Mouse (Mus musculus) embryonic facial prominence, embryonic 11.5 days (tissue): ENCODE data around the gene Fer1l4. TPM values are rescaled to one million over a fixed set of nuclear protein-coding genes. Genes with fewer than 3 reads are reported as not detected.

ENCODE experiments used
- ATAC-seq: fragments of 200-750 bp; cut with Nextera tagmentation; replicated peaks from 2 replicates; pipeline ENCODE4 v1.8.0; 2017; ENCODE audit warnings: low read depth; ENCODE audit not compliant: insufficient number of reproducible peaks, low FRiP score, low TSS enrichment
- DNase-seq: peaks from one replicate; pipeline ENCODE4 v3.0.0-alpha.2; 2015; ENCODE audit warnings: low spot score
- H3K27ac ChIP-seq: fragments of 300-500 bp; sonication (generic); replicated peaks from 2 replicates; pipeline ENCODE4 v1.5.1; 2014; ENCODE audit warnings: mild to moderate bottlenecking, low read depth, low read length, control low read depth
- H3K27me3 ChIP-seq: fragments of 300-500 bp; sonication (generic); 2 replicates; pipeline ENCODE4 v1.6.1; 2014; ENCODE audit warnings: mild to moderate bottlenecking, low read length, moderate library complexity, mixed read lengths; ENCODE audit not compliant: control insufficient read depth, insufficient read depth
- H3K36me3 ChIP-seq: fragments of 300-500 bp; sonication (generic); replicated peaks from 2 replicates; pipeline ENCODE4 v1.6.1; 2014; ENCODE audit warnings: low read depth, mild to moderate bottlenecking, low read length, moderate library complexity, mixed read lengths; ENCODE audit not compliant: control insufficient read depth, insufficient read depth
- H3K4me1 ChIP-seq: fragments of 300-500 bp; sonication (generic); 2 replicates; pipeline ENCODE4 v1.6.1; 2014; ENCODE audit warnings: low read length, mixed read lengths; ENCODE audit not compliant: control insufficient read depth, insufficient read depth
- H3K4me2 ChIP-seq: fragments of 300-500 bp; sonication (generic); 2 replicates; pipeline ENCODE4 v1.6.1; 2014; ENCODE audit warnings: low read depth, mild to moderate bottlenecking, control low read depth, low read length, moderate library complexity
- H3K4me3 ChIP-seq: fragments of 300-500 bp; sonication (generic); 2 replicates; pipeline ENCODE4 v1.5.1; 2014; ENCODE audit warnings: low read depth, low read length, control low read depth
- H3K9ac ChIP-seq: fragments of 300-500 bp; sonication (generic); replicated peaks from 2 replicates; pipeline ENCODE4 v1.6.1; 2014; ENCODE audit warnings: mild to moderate bottlenecking, control low read depth, low read length
- H3K9me3 ChIP-seq: fragments of 300-500 bp; sonication (generic); replicated peaks from 2 replicates; pipeline ENCODE4 v1.6.1; 2016; ENCODE audit warnings: mild to moderate bottlenecking, low read length, inconsistent platforms, mixed read lengths; ENCODE audit not compliant: control insufficient read depth
- WGBS: fragments of 180-500 bp; shearing (Covaris S2); extraction: QIAGEN DNeasy Blood & Tissue Kit; methylation state at CpG from one replicate; pipeline ENCODE4 v1.1.7; 2014; 5-methylcytosine and 5-hydroxymethylcytosine counted together
- polyA plus RNA-seq: library from polyadenylated mRNA; unstranded; fragments of >200 nt; fragmentation: Nextera tagmentation; extraction: Ambion mirVana; gene quantifications from 2 replicates; pipeline ENCODE4 v1.2.1, GENCODE M21; 2014

The Fer1l4 gene
- 0.10 TPM in 1 of 2 replicates, not detected in the other for polyA plus RNA-seq

DNA sequence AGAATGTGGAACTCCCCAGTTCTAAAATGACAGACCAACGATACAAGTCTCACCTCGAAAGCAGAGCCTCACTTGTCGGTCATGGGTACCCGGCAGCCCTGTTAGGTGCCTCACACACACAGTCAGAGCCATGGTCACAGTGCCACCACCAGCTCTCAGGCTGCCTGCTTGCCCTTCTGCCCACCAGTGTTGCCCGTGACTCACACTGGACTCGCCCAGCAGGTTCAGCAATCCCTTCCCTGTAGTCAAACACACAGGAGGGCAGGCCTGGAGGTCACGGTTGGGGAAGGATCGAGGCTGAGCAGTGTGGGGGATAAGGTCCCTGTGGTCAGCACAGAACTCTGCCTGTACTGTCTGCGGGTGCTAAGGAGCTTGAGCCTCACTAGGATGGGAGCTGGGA, at the start of gene Fer1l4:
Gene Fer1l4 (minus strand): TSS at position 132 of the 400 bp plus-strand sequence.
- H3K27me3 ChIP-seq = no peaks in the 10 kb centered on the region
- H3K4me1 ChIP-seq = no peaks in the 10 kb centered on the region
- WGBS = 82% methylated on average over 9 of the region's 9 CpGs
- no peak within 1 kb of the TSS for H3K9ac ChIP-seq
- H3K27ac ChIP-seq = no peak within 1 kb of the TSS
- no peak within 1 kb of the TSS for H3K4me2 ChIP-seq
- ATAC-seq (no peak), DNase-seq (no peak)
- H3K36me3 ChIP-seq = no peaks in the 10 kb centered on the region
- no peak within 1 kb of the TSS for H3K4me3 ChIP-seq
- no peaks in the 10 kb centered on the region for H3K9me3 ChIP-seq

DNA sequence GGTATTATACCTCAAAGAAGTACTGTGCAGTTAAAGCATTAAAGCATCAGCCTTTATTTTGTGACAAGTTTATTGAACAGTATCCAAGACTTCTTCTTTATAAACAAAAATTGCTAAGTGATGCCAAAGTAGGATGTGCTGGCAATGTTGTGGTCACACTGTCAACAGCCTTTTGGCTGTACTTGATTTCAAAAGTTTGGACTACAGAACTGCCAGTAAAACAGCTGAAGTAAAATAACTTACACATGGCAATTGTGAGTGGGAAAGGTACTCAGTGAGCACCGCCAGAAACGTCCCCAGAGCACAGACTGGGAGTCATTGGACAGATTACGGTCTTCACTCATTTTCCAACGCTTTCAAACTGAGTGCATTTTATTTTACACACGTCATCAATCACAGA, 39.2 kb upstream of the Fer1l4 start:
- Histone ChIP-seq H3K4me1 (no peaks in the 10 kb centered on the region), H3K4me3 (no peak overlapping the region), H3K9me3 (no peaks in the 10 kb centered on the region), H3K4me2 (no peak overlapping the region), H3K36me3 (peaks cover 3% of the 10 kb centered on the region), H3K27ac (no peak overlapping the region), H3K9ac (no peak overlapping the region), H3K27me3 (no peaks in the 10 kb centered on the region)
- WGBS = 87% methylated on average over 5 of the region's 5 CpGs
- DNase-seq (no peak), ATAC-seq (no peak)

DNA sequence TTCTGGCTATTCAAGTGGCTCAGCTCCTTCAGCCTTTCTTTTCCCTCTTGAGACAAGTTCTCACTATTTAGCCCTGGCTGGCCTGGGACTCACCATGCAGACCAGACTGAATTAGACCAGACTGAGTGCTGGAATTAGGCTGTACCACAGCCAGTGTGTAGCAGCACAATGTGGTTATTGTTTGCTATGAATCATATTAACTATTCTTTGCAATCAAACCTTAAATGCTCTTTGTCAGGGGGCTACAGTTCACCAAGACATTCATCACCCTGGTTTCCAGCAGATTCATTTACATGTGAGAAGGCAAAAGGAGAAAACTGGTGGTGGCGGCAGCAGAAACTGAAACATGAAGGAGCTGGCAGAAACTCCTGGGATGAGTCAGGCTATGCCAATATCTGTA, 37.1 kb upstream of the Fer1l4 start:
- Histone ChIP-seq H3K4me1 (no peaks in the 10 kb centered on the region), H3K9ac (no peak overlapping the region), H3K4me3 (no peak overlapping the region), H3K9me3 (no peaks in the 10 kb centered on the region), H3K36me3 (no peaks in the 10 kb centered on the region), H3K27ac (no peak overlapping the region), H3K27me3 (no peaks in the 10 kb centered on the region), H3K4me2 (no peak overlapping the region)
- DNase-seq (no peak), ATAC-seq (no peak)
- 79% methylated on average over 1 of the region's 1 CpGs for WGBS

DNA sequence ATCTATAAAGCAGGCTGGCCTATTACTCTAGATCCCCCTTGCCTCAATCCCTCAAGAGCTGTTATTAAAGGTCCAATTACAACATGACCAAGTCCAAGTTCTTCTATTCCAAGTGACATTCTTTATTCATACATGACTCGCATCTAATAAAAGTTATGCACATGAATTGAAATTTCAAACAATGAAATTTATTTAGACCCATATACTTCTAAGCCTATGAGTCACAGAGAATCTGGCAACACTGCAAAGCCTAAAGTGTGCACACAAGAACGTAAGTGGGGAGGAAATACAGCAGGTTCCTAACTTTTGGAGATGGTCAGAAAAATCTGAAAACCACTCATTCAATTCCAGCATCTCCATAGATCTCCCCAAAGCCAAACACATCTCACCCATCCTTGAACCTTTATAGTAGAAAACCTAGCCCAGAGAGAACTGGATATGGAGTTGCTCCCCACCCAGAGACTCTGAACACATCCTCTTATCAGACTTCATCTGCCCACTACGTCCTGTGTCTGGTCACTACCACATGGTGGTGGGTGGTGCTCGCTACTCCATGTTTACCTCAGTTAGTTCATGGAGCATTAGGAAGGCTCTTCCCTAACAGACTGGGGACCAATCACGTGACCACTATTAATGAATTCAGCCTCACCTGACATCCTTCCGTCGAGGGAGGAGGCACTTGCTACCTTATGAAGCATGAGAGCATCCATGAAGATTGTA, 34.8 kb upstream of the Fer1l4 start:
- H3K4me3 ChIP-seq = no peak overlapping the region
- DNase-seq (no peak), ATAC-seq (no peak)
- no peak overlapping the region for H3K9ac ChIP-seq
- H3K27ac ChIP-seq = no peak overlapping the region
- H3K9me3 ChIP-seq = no peaks in the 10 kb centered on the region
- H3K4me1 ChIP-seq = no peaks in the 10 kb centered on the region
- no peaks in the 10 kb centered on the region for H3K27me3 ChIP-seq
- no peaks in the 10 kb centered on the region for H3K36me3 ChIP-seq
- no peak overlapping the region for H3K4me2 ChIP-seq
- 88% methylated on average over 7 of the region's 7 CpGs for WGBS

DNA sequence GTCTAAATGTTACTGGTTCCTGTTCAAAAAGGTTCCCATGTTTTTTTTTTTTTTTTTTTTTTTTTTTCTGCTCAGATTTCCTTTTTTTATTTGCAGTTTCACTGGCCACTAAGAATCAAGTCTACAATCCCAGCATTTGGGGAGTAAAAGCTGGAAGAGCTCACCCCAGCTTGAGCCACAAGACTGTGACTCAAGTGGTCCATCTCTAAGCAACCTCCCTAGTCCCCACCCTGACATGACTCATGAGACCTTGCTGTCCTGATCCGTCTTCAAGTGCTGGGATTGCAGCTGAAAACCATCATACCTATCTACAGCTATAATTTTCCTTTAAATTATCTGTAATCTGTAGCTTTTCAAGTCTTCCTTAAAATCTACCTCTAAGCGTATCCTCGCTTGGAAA, 31.8 kb upstream of the Fer1l4 start:
- H3K36me3 ChIP-seq = no peaks in the 10 kb centered on the region
- H3K9me3 ChIP-seq = no peaks in the 10 kb centered on the region
- WGBS = 91% methylated on average over 3 of the region's 3 CpGs
- ATAC-seq = no peak
- H3K9ac ChIP-seq = no peak overlapping the region
- H3K4me2 ChIP-seq = no peak overlapping the region
- no peak overlapping the region for H3K27ac ChIP-seq
- H3K4me3 ChIP-seq = no peak overlapping the region
- no peak for DNase-seq
- no peaks in the 10 kb centered on the region for H3K4me1 ChIP-seq
- no peaks in the 10 kb centered on the region for H3K27me3 ChIP-seq

DNA sequence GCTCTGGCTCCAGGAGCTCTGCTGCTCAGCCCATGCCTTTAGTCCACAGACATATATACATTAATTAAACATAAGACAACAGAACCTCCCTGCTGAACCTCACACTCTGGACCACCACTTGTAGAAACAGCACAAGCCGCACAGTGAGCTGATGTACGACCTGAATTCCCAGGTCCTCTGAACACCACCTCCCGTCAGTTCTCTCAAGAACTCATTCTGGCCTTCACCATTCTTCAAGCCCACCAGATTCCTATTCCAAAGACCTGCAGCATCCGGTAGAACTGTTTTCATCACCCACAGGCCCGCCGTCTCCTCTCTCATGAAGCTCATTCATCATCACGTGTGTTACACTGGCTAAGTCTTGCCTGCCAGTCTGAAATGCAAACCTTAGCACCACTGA, 27.6 kb upstream of the Fer1l4 start:
- no peak overlapping the region for H3K27ac ChIP-seq
- H3K9ac ChIP-seq = no peak overlapping the region
- no peaks in the 10 kb centered on the region for H3K27me3 ChIP-seq
- H3K36me3 ChIP-seq = peaks cover 8% of the 10 kb centered on the region
- H3K4me3 ChIP-seq = no peak overlapping the region
- no peaks in the 10 kb centered on the region for H3K9me3 ChIP-seq
- no peaks in the 10 kb centered on the region for H3K4me1 ChIP-seq
- no peak for ATAC-seq
- no peak overlapping the region for H3K4me2 ChIP-seq
- WGBS = 93% methylated on average over 7 of the region's 7 CpGs
- DNase-seq = no peak

DNA sequence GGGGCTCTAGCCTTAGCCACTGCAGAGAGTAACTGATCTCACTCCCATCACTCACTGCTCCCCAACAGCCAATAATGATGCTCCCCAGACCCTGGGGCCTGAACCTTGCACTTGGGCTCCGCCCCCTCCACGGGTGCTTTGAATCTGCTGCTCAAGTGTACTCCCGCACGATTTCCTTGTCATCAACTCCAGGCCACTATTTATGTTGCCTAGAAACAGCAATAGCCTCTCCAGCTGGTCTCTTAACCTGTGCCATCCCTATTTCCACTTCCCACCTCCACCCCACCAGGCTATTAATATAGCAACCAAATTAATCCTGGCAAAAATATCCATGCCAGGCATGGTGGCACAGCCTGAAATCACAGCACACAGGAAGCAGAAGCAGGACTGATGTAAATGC, 26.9 kb upstream of the Fer1l4 start:
- DNase-seq = no peak
- H3K4me1 ChIP-seq = no peaks in the 10 kb centered on the region
- ATAC-seq = no peak

DNA sequence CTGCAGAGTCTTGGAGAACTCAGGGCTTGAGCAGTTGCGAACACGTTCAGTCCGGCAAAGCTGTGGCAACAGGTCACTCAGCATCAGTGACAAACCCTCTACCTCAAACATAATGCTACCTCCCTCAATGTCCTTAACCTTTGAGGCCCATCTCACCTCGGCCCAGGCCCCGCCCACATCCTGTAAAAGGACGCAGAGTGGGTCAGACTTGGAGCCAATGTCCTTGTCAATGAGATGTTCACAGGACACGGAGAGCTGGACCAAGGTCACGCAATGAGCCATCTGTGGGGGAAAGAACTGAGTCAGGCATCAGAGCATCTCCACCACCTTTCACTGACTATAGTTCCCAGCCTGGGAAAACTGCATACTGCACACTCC, 26.4 kb upstream of the Fer1l4 start:
- H3K4me3 ChIP-seq = no peak overlapping the region
- no peak overlapping the region for H3K27ac ChIP-seq
- H3K9me3 ChIP-seq = no peaks in the 10 kb centered on the region
- peaks cover 10% of the 10 kb centered on the region for H3K36me3 ChIP-seq
- DNase-seq = no peak
- 92% methylated on average over 8 of the region's 8 CpGs for WGBS
- no peak overlapping the region for H3K4me2 ChIP-seq
- no peak for ATAC-seq
- H3K9ac ChIP-seq = no peak overlapping the region
- no peaks in the 10 kb centered on the region for H3K27me3 ChIP-seq
- no peaks in the 10 kb centered on the region for H3K4me1 ChIP-seq

More for the DNA sequence above, 26.9 kb upstream of the Fer1l4 start:
- WGBS = 61% methylated on average over 4 of the region's 4 CpGs
- Histone ChIP-seq H3K27ac (no peak overlapping the region), H3K4me3 (no peak overlapping the region), H3K9ac (no peak overlapping the region), H3K4me2 (no peak overlapping the region), H3K27me3 (no peaks in the 10 kb centered on the region), H3K9me3 (no peaks in the 10 kb centered on the region), H3K36me3 (peaks cover 10% of the 10 kb centered on the region)
